7 mouse cellular contexts compared by ENCODE assay signal in the genomic region with DNA sequence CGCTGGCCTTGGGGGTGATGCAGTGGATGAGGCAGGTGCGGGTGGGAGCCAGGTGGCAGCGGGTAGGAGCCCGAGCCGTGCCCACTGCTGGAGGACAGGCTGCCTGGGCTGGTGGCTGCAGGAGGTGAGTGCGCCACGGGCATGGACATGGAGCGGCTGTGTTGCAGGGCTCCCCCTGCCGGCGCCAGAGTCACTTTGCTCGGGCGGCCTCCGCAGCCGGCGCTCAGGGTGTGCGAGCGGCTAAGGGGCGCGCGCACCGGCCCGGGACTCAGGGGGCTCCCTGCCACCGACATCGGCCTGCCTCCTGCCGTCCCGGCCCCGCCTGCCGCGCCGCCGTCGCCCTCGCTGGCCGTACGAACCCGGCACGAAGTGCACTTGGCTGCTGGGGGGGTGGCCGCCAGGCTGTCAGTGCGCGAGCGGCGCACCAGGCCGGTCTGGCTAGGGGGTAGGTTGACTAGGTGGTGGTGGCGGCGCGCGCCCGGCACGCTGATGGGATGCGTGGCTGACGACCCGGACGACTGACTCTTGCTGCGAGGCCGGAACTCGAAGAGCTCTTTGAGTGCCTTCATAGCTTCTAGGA. TPM values are rescaled to one million over a fixed set of nuclear protein-coding genes. Genes with fewer than 3 reads are reported as not detected.
DNase-seq lines count a peak whose midpoint lies in the region; ATAC-seq and TF ChIP-seq lines count a peak whose summit lies in the region.

No protein-coding gene starts in this region.

- peak; percentile 66 for TF ChIP-seq CTCF in kidney, adult 2 months (conservative IDR thresholded peaks at IDR 0.05; ENCODE audit: insufficient read depth, insufficient read length, low read depth, low read length)

- peak; percentile 93 for DNase-seq in adrenal gland, postnatal 14 days
- DNase-seq in embryonic facial prominence, embryonic 11.5 days (ENCODE audit: low spot score): peak; percentile 92
- peak; percentile 91 for DNase-seq in heart, adult 18-20 months
- peak; percentile 93 for DNase-seq in kidney, adult 2 months
- DNase-seq in midbrain, embryonic 14.5 days: peak; percentile 96
- DNase-seq in spleen, adult 12 weeks (ENCODE audit: low spot score): peak; percentile 83

- peak overlapping the region; percentile 85 for H3K9ac ChIP-seq in embryonic facial prominence, embryonic 11.5 days (replicated peaks; ENCODE audit: low read length)
- H3K9ac ChIP-seq in limb, embryonic 12.5 days (replicated peaks): peak overlapping the region; percentile 88
- H3K9ac ChIP-seq in midbrain, embryonic 14.5 days (replicated peaks; ENCODE audit: low read length): peak overlapping the region; percentile 84

- peaks cover 14% of the 10 kb centered on the region for H3K4me1 ChIP-seq in embryonic facial prominence, embryonic 11.5 days (ENCODE audit: control insufficient read depth, insufficient read depth, low read length)
- peaks cover 24% of the 10 kb centered on the region; the same call in 1 of the 2 replicates for H3K4me1 ChIP-seq in kidney, adult 2 months (ENCODE audit: control insufficient read depth, insufficient read depth, low read length)
- peaks cover 61% of the 10 kb centered on the region for H3K4me1 ChIP-seq in limb, embryonic 12.5 days (replicated peaks)
- H3K4me1 ChIP-seq in midbrain, embryonic 14.5 days (ENCODE audit: control insufficient read depth, insufficient read depth, low read length): peaks cover 60% of the 10 kb centered on the region

- peak; percentile 16 for ATAC-seq in embryonic facial prominence, embryonic 11.5 days (replicated peaks; ENCODE audit: insufficient number of reproducible peaks, low FRiP score, low TSS enrichment, low read depth)
- ATAC-seq in limb, embryonic 12.5 days (ENCODE audit: insufficient number of reproducible peaks, insufficient read depth, low FRiP score, low TSS enrichment, low read depth): peak; percentile 57
- ATAC-seq in midbrain, embryonic 14.5 days (ENCODE audit: low FRiP score, low TSS enrichment): peak; percentile 62

- peak; percentile 5 for TF ChIP-seq POLR2A in kidney, adult 2 months (IDR thresholded peaks at IDR 0.05; ENCODE audit: low read depth, low read length)

- H3K27ac ChIP-seq in embryonic facial prominence, embryonic 11.5 days (replicated peaks; ENCODE audit: low read depth, low read length): peak overlapping the region; percentile 90
- H3K27ac ChIP-seq in kidney, adult 2 months (ENCODE audit: insufficient read depth, low read depth, low read length): peak overlapping the region; percentile 79
- peak overlapping the region; percentile 97 for H3K27ac ChIP-seq in limb, embryonic 12.5 days
- H3K27ac ChIP-seq in midbrain, embryonic 14.5 days (replicated peaks; ENCODE audit: low read depth, low read length): peak overlapping the region; percentile 99

- H3K9me3 ChIP-seq in embryonic facial prominence, embryonic 11.5 days (replicated peaks; ENCODE audit: control insufficient read depth, low read length): no peaks in the 10 kb centered on the region
- no peaks in the 10 kb centered on the region for H3K9me3 ChIP-seq in limb, embryonic 12.5 days
- no peaks in the 10 kb centered on the region for H3K9me3 ChIP-seq in midbrain, embryonic 14.5 days (ENCODE audit: control insufficient read depth, low read length)

- H3K4me3 ChIP-seq in embryonic facial prominence, embryonic 11.5 days (ENCODE audit: low read depth, low read length): peak overlapping the region; percentile 84
- H3K4me3 ChIP-seq in kidney, adult 2 months (ENCODE audit: insufficient read depth, low read depth, low read length): peak overlapping the region; percentile 55
- peak overlapping the region; percentile 81 for H3K4me3 ChIP-seq in limb, embryonic 12.5 days (replicated peaks)
- H3K4me3 ChIP-seq in midbrain, embryonic 14.5 days (replicated peaks; ENCODE audit: low read depth, low read length): peak overlapping the region; percentile 78

- under 1% methylated on average over 53 of the region's 56 CpGs for WGBS in embryonic facial prominence, embryonic 11.5 days
- WGBS in kidney, adult 2 months: 1% methylated on average over 56 of the region's 56 CpGs
- WGBS in limb, embryonic 12.5 days: under 1% methylated on average over 54 of the region's 56 CpGs
- WGBS in midbrain, embryonic 14.5 days: 0% methylated on average over 53 of the region's 56 CpGs

- no peaks in the 10 kb centered on the region; the same call in 1 of the 2 replicates for H3K36me3 ChIP-seq in embryonic facial prominence, embryonic 11.5 days (replicated peaks; ENCODE audit: control insufficient read depth, insufficient read depth, low read depth, low read length)
- no peaks in the 10 kb centered on the region; the same call in 1 of the 2 replicates for H3K36me3 ChIP-seq in kidney, adult 2 months (ENCODE audit: control insufficient read depth, insufficient read depth, low read length)
- H3K36me3 ChIP-seq in limb, embryonic 12.5 days: peaks cover 24% of the 10 kb centered on the region
- 0 out of 2 replicates have a peak, but pooled peaks cover 7% of the 10 kb centered on the region for H3K36me3 ChIP-seq in midbrain, embryonic 14.5 days (ENCODE audit: control insufficient read depth, insufficient read depth, low read length)

- H3K4me2 ChIP-seq in embryonic facial prominence, embryonic 11.5 days (ENCODE audit: low read depth, low read length): peak overlapping the region; percentile 89
- peak overlapping the region; percentile 94 for H3K4me2 ChIP-seq in limb, embryonic 12.5 days
- peak overlapping the region; percentile 83 for H3K4me2 ChIP-seq in midbrain, embryonic 14.5 days (ENCODE audit: low read length)

- no peaks in the 10 kb centered on the region for H3K27me3 ChIP-seq in embryonic facial prominence, embryonic 11.5 days (ENCODE audit: control insufficient read depth, insufficient read depth, low read length)
- H3K27me3 ChIP-seq in kidney, adult 2 months (replicated peaks; ENCODE audit: control insufficient read depth, insufficient read depth, low read length): no peaks in the 10 kb centered on the region
- no peaks in the 10 kb centered on the region; the same call in 1 of the 2 replicates for H3K27me3 ChIP-seq in limb, embryonic 12.5 days
- H3K27me3 ChIP-seq in midbrain, embryonic 14.5 days (ENCODE audit: control insufficient read depth, insufficient read depth, low read length): no peaks in the 10 kb centered on the region

RNA-seq across cellular contexts. Expression of gene Irs2, which starts 1.2 kb away (rescaled TPM):
- 28.2 and 49.7 TPM in 2 replicates for total RNA-seq in adrenal gland, postnatal 14 days (2021)
- 6.7 and 6.8 TPM in 2 replicates for polyA plus RNA-seq in embryonic facial prominence, embryonic 11.5 days (2014; fragmentation: Nextera tagmentation; extraction: Ambion mirVana)
- 10 to 100 TPM; 17.8 to 18.5 TPM for total RNA-seq in heart, adult 18-20 months (2021)
- 10.4 and 10.5 TPM in 2 replicates for polyA plus RNA-seq in kidney, adult 2 months (2012; rRNA removed)
- 10.9 and 11.7 TPM in 2 replicates for polyA plus RNA-seq in limb, embryonic 12.5 days (2016; fragmentation: Nextera tagmentation; extraction: Ambion mirVana)
- polyA plus RNA-seq in midbrain, embryonic 14.5 days (2014; fragmentation: Nextera tagmentation; extraction: Ambion mirVana): 5.2 and 5.4 TPM in 2 replicates

Comparison
In these comparisons a context has a peak if more than half of its experiments do, and no peak if none do; other contexts are left out.
1. Peak in every context shown above with its lines: DNase-seq, ATAC-seq, H3K4me3 ChIP-seq and H3K27ac ChIP-seq.